Mouse (Mus musculus): ENCODE results near the gene Ripply3.

Gene Ripply3

GRCm38 (mm10) chr16:94327781-94328711, at the start of gene Ripply3:
Ripply3 (plus strand) TSS chr16:94328420.
- peak; percentile 67 to 69 for DNase-seq

GRCm38 (mm10) chr16:94283972-94284371, 44.2 kb upstream of the Ripply3 start:
- DNase-seq = no peak

GRCm38 (mm10) chr16:94287826-94288225, 40.4 kb upstream of the Ripply3 start:
- DNase-seq = no peak

- DNase-seq = no peak
These were observed 38.8 kb upstream of the Ripply3 start for GRCm38 (mm10) chr16:94289138-94290072.

GRCm38 (mm10) chr16:94290073-94290999, 37.9 kb upstream of the Ripply3 start:
- DNase-seq = peak; percentile 65 to 73

- no peak for DNase-seq
These were observed 37.1 kb upstream of the Ripply3 start for GRCm38 (mm10) chr16:94291141-94291540.

- no peak for DNase-seq
These were observed 30.1 kb upstream of the Ripply3 start for GRCm38 (mm10) chr16:94298081-94298480.

GRCm38 (mm10) chr16:94299210-94299609, 29.0 kb upstream of the Ripply3 start:
- DNase-seq = no peak

- DNase-seq = no peak
These were observed 27.0 kb upstream of the Ripply3 start for GRCm38 (mm10) chr16:94301194-94301593.

- no peak for DNase-seq
These were observed 26.5 kb upstream of the Ripply3 start for GRCm38 (mm10) chr16:94301696-94302095.

GRCm38 (mm10) chr16:94302274-94303202, 25.7 kb upstream of the Ripply3 start:
- DNase-seq = peak; percentile 34 to 37

- DNase-seq = no peak
These were observed 25.1 kb upstream of the Ripply3 start for GRCm38 (mm10) chr16:94303203-94303535.

GRCm38 (mm10) chr16:94307526-94307925, 20.7 kb upstream of the Ripply3 start:
- DNase-seq = no peak

- no peak for DNase-seq
These were observed 20.3 kb upstream of the Ripply3 start for GRCm38 (mm10) chr16:94307942-94308341.

- no peak for DNase-seq
These were observed 19.2 kb upstream of the Ripply3 start for GRCm38 (mm10) chr16:94309025-94309424.

GRCm38 (mm10) chr16:94311416-94311815, 16.8 kb upstream of the Ripply3 start:
- DNase-seq = no peak

GRCm38 (mm10) chr16:94311931-94312330, 16.3 kb upstream of the Ripply3 start:
- DNase-seq = no peak

GRCm38 (mm10) chr16:94312663-94313228, 15.5 kb upstream of the Ripply3 start:
- DNase-seq = peak; percentile 67 to 74

GRCm38 (mm10) chr16:94313229-94314030, 14.8 kb upstream of the Ripply3 start, which contains the start of gene Hlcs:
Hlcs (minus strand) TSS chr16:94313571.
- DNase-seq = peak; percentile 97

GRCm38 (mm10) chr16:94314626-94315025, 13.6 kb upstream of the Ripply3 start:
- DNase-seq = no peak

Measured in kidney, adult 8-10 months (tissue).